Mouse (Mus musculus) kidney, adult 2 months (tissue): ENCODE measurements around the gene Bach2. TPM values are rescaled to one million over a fixed set of nuclear protein-coding genes. Genes with fewer than 3 reads are reported as not detected.

Source experiments
- DNase-seq: peaks from one replicate; pipeline ENCODE4 v3.0.0; 2021
- H3K27ac ChIP-seq: fragments of 200-500 bp; 2 replicates; pipeline ENCODE4 v1.5.1; 2012; ENCODE audit warnings: low read depth, low read length, control low read depth, inconsistent platforms; ENCODE audit not compliant: insufficient read depth
- H3K27me3 ChIP-seq: fragments of 200-500 bp; replicated peaks from 2 replicates; pipeline ENCODE4 v1.6.1; 2012; ENCODE audit warnings: mild to moderate bottlenecking, moderate library complexity, low read length, inconsistent platforms; ENCODE audit not compliant: control insufficient read depth, insufficient read depth
- H3K36me3 ChIP-seq: fragments of 200-500 bp; 2 replicates; pipeline ENCODE4 v1.6.1; 2012; ENCODE audit warnings: mild to moderate bottlenecking, moderate library complexity, low read length, inconsistent platforms; ENCODE audit not compliant: control insufficient read depth, insufficient read depth
- H3K4me1 ChIP-seq: fragments of 200-500 bp; 2 replicates; pipeline ENCODE4 v1.6.1; 2011; ENCODE audit warnings: low read length; ENCODE audit not compliant: control insufficient read depth, insufficient read depth
- H3K4me3 ChIP-seq: fragments of 200-500 bp; 2 replicates; pipeline ENCODE4 v1.5.1; 2011; ENCODE audit warnings: mild to moderate bottlenecking, low read depth, low read length, control low read depth; ENCODE audit not compliant: insufficient read depth
- CTCF ChIP-seq: fragments of 200-500 bp; conservative IDR thresholded peaks from 2 replicates; pipeline ENCODE4 v1.5.1; 2011; ENCODE audit warnings: low read depth, mild to moderate bottlenecking, control low read depth, low read length, moderate library complexity, mixed read lengths; ENCODE audit not compliant: insufficient read depth, insufficient read length
- POLR2A ChIP-seq: fragments of 200-500 bp; IDR thresholded peaks from one replicate; pipeline ENCODE4 v1.6.1; 2011; ENCODE audit warnings: low read depth, low read length, control low read depth
- WGBS: fragments of 180-500 bp; shearing (Covaris S2); methylation state at CpG from one replicate; pipeline ENCODE4 v1.1.7; 2018; 5-methylcytosine and 5-hydroxymethylcytosine counted together
- polyA plus RNA-seq: library from polyadenylated mRNA; depleted of rRNA; stranded (reverse); fragments of >200 nt; gene quantifications from 2 replicates; pipeline ENCODE4 v1.2.3, GENCODE M21; 2012

Gene Bach2
- polyA plus RNA-seq, 1 experiment = 2.5 TPM

- Histone ChIP-seq H3K27ac (no peak overlapping the region), H3K27me3 (no peaks in the 10 kb centered on the region), H3K36me3 (no peaks in the 10 kb centered on the region), H3K4me1 (peaks cover 17% of the 10 kb centered on the region; the same call in 1 of the 2 replicates), H3K4me3 (no peak overlapping the region)
- DNase-seq = no peak
- 71% methylated on average over 4 of the region's 4 CpGs for WGBS
- no peak for TF ChIP-seq POLR2A
- no peak for TF ChIP-seq CTCF
Observed at GRCm38 (mm10) chr4:32291406-32291805, 52.8 kb downstream of the Bach2 start.

GRCm38 (mm10) chr4:32293686-32294265, 55.2 kb downstream of the Bach2 start:
- H3K4me1 ChIP-seq = peaks cover 24% of the 10 kb centered on the region
- no peak for DNase-seq
- WGBS = 72% methylated on average over 7 of the region's 7 CpGs
- no peak overlapping the region for H3K27ac ChIP-seq
- TF ChIP-seq POLR2A (no peak), CTCF (no peak)
- H3K4me3 ChIP-seq = no peak overlapping the region
- H3K36me3 ChIP-seq = no peaks in the 10 kb centered on the region
- H3K27me3 ChIP-seq = no peaks in the 10 kb centered on the region

- WGBS = 70% methylated on average over 6 of the region's 6 CpGs
- H3K27me3 ChIP-seq = no peaks in the 10 kb centered on the region
- DNase-seq = no peak
- no peak overlapping the region for H3K4me3 ChIP-seq
- peaks cover 25% of the 10 kb centered on the region for H3K4me1 ChIP-seq
- no peaks in the 10 kb centered on the region for H3K36me3 ChIP-seq
- TF ChIP-seq POLR2A (no peak), CTCF (no peak)
- no peak overlapping the region for H3K27ac ChIP-seq
Observed at GRCm38 (mm10) chr4:32297071-32297671, 58.6 kb downstream of the Bach2 start.

- peak; percentile 74 for DNase-seq
- 56% methylated on average over 3 of the region's 3 CpGs for WGBS
- Histone ChIP-seq H3K27me3 (no peaks in the 10 kb centered on the region), H3K4me1 (peaks cover 35% of the 10 kb centered on the region), H3K4me3 (no peak overlapping the region), H3K36me3 (no peaks in the 10 kb centered on the region), H3K27ac (peak overlapping the region; percentile 86)
- TF ChIP-seq CTCF (no peak), POLR2A (no peak)
Observed at GRCm38 (mm10) chr4:32299221-32299620, 60.6 kb downstream of the Bach2 start.

GRCm38 (mm10) chr4:32299970-32300369, 61.4 kb downstream of the Bach2 start:
- no peak for DNase-seq
- 68% methylated on average over 3 of the region's 3 CpGs for WGBS
- H3K36me3 ChIP-seq = no peaks in the 10 kb centered on the region
- no peaks in the 10 kb centered on the region for H3K27me3 ChIP-seq
- no peak overlapping the region for H3K4me3 ChIP-seq
- TF ChIP-seq CTCF (no peak), POLR2A (no peak)
- H3K4me1 ChIP-seq = peaks cover 41% of the 10 kb centered on the region
- peak overlapping the region; percentile 87 for H3K27ac ChIP-seq

- H3K4me3 ChIP-seq = no peak overlapping the region
- no peak for DNase-seq
- no peak overlapping the region for H3K27ac ChIP-seq
- H3K4me1 ChIP-seq = peaks cover 41% of the 10 kb centered on the region
- no peaks in the 10 kb centered on the region for H3K36me3 ChIP-seq
- no peak for TF ChIP-seq POLR2A
- TF ChIP-seq CTCF = no peak
- WGBS = 72% methylated on average over 5 of the region's 5 CpGs
- no peaks in the 10 kb centered on the region for H3K27me3 ChIP-seq
Observed at GRCm38 (mm10) chr4:32302668-32303067, 64.1 kb downstream of the Bach2 start.

- Histone ChIP-seq H3K4me1 (peaks cover 40% of the 10 kb centered on the region), H3K27me3 (no peaks in the 10 kb centered on the region), H3K36me3 (no peaks in the 10 kb centered on the region), H3K4me3 (no peak overlapping the region), H3K27ac (peak overlapping the region; percentile 52; the same call in 1 of the 2 replicates)
- 40% methylated on average over 4 of the region's 4 CpGs for WGBS
- TF ChIP-seq POLR2A (no peak), CTCF (no peak)
- DNase-seq = no peak
Observed at GRCm38 (mm10) chr4:32303076-32303475, 64.5 kb downstream of the Bach2 start.
